Mouse (Mus musculus) monocyte, adult 2 months (primary cell): ENCODE results near the gene Ctse.
A peak's percentile ranks its signal among the peaks of the same experiment; 100 is the strongest.
"Not testable (repeated sequence)": the region's sequence is repeated elsewhere in the genome, so short reads cannot be mapped to it uniquely, and the experiment has no call there.

ENCODE experiments used
- DNase-seq, 2 experiments: peaks; one replicate each; pipeline ENCODE4 v3.0.0; 2022; ENCODE audit warnings: low spot score in 2 of 2, low read depth in 1 of 2

Ctse gene

DNA sequence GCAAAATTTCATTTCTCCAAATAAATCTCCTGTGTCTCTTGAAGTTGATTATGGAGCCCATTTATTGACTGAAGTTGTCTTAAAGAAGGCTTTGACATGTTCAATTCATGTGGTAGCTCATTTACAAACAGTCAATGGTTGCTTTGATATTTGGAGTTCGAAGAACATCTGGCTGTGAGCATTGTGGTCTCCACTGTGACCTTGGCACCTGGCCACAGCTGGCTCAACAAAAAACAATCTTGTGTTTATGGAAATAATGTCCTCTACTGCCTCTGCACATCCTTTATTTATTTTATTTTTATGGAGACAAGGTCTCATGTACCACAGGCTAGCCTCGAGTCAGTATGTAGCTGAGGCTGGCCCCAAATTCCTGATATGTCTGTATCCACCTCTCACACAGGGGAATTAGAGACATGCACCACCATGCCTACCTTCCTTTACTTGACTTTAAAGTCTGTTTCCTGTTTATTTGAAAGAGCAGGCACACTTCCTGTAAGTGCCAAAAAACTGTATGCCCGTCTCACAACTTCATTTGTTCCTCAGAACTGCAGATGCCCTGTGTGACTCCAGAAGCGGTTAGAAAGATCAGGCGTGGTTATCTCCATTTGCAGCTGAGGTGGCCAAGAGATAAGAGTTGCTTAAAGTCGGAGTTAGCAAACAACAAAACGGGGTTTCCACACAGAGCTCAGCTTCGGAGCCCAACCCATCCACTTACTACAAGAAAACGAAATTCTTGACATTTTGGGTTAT lies at the start of gene Ctse:
TSS of gene Ctse (plus strand) at position 516 of the 750 bp plus-strand sequence.
- DNase-seq = peak in 1 of 2 experiments; percentile 18

DNA sequence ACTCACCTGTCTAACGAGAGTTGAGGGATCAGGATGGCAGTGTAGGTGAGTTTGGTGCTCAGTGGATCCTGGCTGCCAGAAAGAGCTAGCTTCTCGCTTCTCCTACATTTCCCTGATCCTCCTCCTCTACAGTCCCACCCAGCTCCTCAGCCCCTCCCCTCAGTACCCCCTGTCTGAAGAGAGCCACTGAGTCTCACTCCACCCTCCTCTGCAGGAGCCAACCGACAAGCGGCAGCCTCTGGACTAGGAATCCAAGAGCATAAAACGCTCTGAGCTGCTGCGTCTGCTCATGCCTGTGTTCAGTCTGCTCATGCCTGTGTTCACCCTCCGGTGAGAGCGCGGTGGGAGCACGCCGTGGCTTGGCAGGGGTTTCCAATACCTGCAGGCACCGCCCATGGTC lies 39.2 kb upstream of the Ctse start, which contains the start of gene Avpr1b:
TSS of gene Avpr1b (plus strand) at position 335 of the 400 bp plus-strand sequence.
- DNase-seq = no peak

DNA sequence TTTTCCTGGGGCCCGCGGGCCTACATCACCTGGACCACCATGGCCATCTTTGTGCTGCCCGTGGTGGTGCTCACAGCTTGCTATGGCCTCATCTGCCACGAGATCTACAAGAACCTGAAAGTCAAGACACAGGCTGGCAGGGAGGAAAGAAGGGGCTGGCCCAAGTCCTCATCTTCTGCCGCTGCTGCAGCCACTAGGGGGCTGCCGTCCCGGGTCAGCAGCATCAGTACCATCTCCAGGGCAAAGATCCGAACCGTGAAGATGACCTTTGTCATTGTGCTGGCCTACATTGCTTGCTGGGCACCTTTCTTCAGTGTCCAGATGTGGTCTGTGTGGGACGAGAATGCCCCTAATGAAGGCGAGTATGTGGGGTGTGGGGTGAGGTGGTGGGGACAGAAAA lies 37.8 kb upstream of the Ctse start:
- no peak for DNase-seq

DNA sequence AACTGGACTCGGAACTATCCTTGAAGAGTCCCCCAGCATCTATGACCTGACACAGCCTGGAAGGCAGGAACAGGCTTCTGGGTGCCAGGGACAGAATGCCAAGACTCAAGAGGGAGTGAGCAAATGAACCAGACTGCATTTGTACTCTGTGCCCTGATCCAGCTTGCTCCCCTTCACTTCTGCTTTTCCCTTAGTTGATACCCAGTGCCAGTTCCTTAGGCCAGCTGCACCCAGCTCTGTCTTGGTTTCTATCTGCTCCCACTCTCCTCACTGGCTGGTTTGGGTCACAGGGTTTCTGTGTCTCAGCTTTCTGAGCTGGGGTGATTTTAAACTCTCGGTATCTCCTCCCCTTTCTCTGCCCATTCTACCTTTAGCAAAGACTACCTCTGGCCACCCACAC lies 31.4 kb upstream of the Ctse start:
- no peak for DNase-seq

DNA sequence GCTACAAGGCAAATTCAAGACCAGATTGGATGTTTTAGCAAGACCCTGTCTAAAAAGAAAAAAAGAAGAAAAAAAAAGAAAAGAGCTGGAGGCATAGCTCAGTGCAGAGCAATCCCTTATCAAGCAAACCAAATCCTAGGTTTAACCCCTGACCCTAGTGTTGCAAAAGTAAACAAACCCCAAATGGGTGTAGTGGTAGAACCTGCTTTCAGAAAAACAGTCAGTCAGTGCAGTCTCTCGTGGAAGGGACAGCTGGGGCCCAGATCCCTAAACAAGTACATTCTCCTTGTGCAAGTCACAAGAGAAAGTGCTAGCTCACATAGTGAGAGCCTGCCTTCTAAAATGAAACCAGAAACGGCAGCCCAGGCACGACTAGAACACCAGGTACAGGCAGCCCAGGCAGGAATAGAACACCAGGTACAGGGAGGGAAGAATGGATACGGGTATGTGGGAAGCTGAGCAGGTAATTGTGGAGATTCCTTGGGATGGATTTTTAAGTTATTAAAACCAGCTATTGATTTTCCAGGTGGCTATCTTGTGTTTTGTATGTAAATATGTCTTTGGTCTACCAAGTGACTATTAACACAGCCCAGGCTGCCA lies 25.4 kb upstream of the Ctse start:
- no peak for DNase-seq

DNA sequence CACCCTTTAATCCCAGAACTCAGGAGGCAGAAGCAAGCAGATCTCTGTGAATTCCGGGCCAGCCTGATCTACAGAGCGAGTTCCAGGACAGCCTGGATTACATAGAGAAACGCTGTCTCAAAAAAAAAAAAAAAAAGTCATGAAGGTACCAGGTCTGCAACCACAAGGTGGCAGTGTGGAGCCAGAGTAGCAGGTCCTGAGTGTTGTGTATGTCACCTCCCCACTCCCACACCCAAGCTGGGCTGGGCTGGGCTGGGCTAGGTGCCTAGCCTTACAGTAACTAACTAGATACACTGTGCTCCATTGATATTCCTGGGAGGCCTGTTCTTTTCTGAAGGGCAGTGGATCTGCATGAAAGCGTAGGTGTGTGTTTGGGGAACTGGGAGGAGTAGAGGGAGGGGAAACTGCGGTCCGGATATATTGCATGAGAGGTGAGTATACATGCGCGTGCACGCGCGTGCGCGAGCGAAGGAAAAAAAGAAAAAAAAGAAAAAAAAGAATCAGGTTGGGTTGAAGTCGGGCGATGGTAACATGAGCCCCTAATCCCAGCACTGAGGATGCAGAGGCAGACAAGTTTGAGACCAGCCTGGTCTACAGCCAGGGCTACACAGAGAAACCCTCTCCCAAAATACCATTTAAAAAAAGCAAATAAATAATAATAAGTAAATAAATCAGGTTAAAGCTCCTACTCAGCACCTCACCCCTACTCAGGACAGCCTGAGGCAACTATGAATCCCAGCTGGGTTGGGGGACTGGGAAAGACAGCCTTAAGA lies 24.6 kb upstream of the Ctse start:
- peak; percentile 31 to 56 for DNase-seq

DNA sequence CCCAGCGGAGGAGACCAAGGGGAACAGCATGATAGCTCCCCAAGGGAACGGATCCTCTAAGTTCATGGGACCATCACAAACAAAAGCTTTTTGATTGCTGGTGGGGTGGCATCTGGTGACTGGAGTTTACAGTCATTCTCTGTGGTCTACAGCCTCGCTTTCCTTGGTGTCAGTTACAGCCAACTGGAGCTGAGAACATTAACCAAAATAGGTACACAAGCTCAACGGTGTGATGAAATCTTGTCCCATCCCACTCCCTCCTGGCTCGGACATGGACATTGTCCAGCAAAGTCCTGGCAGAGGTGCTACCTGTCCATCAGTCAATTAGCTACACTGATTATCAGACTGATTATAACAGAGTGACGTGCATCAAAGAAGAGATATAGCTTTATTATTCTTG lies 23.5 kb upstream of the Ctse start:
- DNase-seq = no peak

DNA sequence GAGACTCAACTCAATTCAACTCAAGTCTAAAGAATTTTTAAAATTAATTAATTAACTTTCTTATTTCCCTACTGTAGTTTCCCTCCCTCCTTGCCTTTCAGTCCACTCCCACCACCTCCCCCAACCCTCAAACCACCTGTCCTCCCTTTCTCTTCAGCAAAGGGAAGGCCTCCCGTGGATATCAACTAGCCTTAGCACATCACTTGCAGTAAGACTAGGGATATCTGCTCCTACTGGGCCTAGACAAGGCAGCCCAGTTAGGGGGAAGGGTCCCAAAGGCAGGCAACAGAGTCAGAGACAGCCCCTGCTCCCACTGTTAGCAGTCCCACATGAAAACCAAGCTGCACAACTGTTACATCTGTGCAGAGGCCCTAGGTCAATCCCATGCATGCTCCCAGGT lies 22.0 kb upstream of the Ctse start:
- no peak for DNase-seq

DNA sequence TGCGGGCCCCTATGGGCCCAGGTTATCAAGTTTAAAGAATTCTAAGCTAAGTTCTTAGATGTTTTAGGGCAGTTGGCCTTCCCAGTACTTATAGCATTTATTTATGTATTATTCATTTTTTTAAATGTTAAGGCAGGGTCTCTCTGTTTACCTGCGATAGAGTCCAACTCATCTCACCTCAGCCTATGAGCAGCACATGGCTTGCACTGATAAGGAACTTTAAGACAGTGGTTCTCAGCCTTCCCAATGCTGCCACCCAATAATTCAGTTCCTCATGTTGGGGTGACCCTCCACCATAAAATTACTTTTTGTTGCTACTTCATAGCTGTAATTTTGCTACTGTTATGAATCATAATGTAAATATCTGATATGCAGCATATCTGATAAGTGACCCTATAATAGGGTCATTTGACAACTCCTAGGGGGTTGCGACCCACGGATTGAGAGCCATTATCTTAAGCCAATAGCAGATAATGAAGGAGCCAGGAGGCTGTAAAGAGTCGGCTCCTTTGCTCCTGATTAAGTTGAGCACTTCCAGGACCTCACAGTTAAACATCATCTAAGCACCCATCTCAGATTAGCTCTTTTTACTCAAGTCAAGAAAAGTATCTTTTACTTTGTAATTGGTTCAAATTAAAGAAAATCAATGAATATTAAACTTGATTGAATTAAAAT lies 21.4 kb upstream of the Ctse start:
- DNase-seq = no peak

DNA sequence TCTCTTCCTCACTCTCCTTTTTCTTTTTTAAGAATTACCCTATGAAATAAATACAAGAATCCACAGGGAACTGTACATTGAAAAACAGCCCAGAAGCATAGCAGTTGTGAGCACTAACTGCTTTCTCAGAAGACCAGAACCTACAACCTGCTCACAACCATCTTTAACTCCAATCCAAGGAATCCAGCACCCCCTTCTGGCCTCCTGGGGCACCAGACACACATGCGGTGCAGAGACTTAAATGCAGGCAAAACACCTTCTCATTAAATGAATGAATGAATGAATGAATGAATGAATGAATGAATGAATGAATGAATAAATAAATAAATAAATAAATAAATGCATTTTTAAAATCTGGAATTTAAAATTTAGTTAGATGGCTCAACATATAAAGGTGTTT lies 19.5 kb upstream of the Ctse start:
- DNase-seq = no peak

DNA sequence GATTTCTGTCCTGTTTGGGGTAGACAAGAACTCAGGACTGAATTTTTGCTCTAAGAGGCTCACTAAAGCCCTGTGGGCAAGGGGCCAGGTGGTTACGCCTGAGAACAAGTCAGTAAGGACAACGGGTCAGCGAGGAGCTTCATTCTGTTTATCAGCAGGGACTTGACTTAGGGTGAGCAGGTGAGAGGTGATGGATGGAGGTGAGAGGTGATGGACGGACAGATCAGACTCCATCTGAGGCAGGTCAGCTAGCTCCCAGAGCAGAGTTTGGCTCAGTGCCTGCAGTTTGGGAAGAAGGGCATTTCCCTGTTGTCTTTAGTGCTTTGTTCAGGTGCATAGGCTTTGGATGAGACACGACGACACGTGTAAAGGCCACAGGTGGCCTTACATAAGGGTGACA lies 18.8 kb upstream of the Ctse start:
- DNase-seq = no peak

DNA sequence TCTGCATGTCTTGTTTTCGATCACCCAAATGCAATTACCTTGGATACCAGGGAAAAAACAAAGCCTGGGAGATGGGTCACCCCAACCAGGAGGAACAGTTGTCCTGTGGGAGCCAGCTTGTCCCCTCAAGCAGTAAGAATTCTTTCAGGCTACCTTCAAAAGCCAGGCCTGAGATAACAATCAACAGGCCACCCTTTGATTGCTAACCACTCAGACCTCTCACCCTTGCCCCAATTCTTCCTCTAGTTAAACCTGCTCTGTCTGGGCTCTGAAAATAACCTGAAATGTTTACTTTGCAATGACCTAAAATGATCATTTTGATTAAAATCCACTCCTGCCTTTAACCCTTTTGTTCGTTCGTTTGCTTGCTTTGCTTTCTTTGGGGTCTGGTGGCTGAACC lies 14.5 kb upstream of the Ctse start:
- DNase-seq = no peak

DNA sequence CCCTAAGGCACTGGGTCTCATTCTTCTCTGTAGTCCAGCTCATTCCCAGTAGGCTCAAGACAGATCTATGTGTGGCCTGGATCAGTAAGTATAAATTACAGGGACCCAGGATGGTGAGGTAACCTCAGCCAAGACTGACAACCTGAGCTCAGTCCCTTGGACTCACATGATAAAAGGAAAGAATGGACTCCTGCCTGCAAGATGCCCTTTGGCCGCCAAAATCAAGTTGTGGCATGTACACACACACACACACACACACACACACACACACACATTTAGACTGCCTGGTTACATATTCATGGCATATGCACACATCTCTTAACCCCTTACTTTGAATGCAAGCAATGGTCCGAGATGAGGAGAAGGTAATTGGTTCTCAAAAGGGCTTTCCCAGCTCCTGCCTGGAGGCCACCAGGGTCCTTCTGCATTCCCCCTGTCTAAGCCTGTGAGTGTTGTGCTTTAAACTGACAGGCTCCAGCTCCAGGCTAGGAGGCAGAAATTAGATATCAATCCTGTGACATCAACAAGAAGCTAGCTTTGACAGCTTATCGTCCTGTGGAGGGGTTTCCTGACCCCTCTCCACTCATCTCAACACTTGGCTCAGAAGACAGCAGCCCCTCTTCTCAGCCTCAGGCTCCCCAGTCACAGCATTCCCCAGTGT lies 13.8 kb upstream of the Ctse start:
- no peak for DNase-seq

DNA sequence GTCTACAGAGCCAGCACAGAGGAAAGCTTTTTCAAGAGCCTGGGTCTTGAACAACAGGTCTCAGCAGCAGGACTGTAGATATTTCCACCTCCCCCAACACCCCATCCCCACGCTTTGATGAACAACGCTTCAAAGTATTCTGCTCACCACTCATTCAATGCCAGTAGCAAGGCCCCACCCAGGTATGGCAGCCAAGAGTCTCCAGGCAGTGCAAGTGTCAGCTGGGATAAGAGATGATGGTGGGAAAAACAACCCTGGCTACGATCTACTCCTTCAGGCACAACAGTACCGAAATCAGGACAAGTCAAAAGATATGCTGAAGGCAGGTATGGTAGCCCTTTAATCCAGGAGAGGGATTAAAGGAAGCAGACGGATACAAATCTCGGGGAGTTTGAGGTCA lies 11.9 kb upstream of the Ctse start:
- DNase-seq = no peak

DNA sequence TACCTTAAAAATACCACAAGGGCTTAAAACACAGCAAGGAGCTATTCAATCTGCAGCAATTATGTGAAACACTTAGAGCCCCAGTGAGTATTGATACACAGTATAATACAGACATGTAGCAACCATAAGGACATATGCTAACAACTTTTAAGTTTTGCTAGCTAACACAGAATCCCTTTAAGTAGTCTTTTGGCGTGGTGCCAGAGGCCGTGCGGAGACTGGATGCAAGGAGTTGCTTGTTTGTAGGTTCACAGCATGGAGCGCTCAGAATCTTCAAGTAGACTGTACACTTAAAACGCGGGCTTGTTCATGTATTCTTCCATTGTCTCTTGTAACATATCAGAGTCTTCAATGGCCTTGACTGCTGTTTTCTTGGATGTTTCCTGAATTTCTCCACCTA lies 5.9 kb upstream of the Ctse start:
- not testable (repeated sequence) for DNase-seq

DNA sequence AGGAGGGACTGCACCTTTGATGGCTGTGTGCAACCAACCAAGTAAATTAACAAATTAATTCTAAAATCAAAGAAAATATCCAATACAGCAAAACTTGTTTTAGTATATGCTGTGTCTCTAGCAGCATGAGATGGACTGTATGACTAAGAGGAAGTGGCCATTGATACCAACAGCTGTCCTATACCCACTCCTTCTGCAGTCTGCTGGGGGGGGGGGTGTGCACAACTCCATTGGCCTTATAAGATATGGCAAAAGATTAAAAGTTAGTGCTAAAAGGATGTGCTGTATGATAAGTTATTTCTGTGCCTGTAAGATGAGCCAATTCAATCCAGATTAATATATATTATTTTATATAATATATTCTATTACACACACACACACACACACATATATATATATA lies 3.6 kb upstream of the Ctse start:
- DNase-seq = no peak

DNA sequence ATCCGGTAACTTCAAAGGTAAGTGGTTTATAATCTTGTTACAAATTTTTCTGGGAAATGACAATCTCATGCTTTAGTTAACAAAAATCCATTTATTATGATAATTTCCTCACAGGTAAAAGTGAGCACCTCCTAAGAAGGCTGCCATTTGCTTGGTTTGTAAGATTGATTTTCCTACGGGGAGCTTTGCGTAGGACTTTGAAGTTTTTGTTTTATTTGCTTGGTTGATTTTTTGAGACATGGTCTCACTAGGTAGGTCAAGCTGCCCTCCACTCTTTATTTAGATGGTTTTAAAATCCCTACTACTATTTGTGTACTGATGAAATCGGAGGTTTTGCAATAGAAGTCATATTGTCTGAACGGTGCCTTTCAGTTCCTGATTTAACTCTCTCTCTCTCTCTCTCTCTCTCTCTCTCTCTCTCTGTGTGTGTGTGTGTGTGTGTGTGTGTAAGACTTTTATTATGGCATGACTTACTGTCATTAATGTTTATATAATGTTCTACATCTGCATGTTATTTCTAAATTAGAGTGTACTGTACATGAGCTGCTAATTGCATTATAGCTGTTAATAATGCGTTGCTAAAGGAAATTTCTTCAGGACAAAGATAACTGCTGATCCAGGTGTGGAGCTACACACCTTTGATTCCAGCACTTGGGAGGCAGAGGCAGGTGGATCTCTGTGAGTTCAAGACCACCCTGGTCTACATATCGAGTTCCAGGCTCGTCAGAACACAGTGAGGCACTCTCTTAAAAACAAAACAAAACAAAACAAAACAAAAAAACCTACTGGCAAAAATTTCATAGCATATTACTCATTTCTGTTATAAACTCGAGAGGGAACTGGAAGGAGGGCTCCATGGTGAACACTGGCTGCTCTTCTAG lies 675 bp downstream of the Ctse start:
- no peak for DNase-seq

DNA sequence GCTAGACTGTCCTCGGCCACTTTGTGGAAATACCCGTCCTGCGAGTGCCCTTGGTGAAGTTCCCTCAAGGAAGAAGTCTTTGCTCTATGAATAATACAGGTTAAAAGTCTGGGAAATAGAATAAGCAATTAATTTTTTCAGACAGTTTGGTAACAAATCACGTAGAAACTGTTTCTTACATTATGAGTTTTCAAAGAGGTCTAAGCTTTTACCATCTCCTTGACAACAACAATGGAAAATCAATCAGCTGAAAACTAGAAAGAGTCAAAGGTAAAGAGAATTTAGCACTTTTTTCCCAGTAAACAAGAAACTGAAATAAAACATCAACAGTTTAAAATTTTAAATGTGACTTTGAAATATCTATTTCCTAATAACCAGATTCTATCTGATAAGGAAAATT lies 2.0 kb downstream of the Ctse start:
- DNase-seq = no peak

DNA sequence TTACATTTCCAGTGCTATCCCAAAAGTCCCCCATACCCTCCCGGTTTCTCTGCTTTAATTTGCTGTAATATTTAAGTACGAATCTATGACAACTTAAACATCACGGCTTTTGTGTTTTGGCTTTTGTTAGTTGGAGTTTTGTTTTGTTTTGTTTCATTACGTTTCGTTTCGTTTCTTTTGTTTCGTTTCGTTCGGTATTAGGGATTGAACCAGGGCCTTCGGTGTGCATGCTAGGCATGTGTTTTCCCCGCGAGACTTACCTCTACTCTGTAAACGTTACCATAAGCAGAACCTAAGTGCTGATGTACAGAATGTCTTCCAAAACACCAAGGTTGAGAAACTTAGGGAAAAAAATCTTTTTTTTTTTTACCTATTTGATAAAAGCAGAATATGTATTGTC lies 3.5 kb downstream of the Ctse start:
- DNase-seq = no peak

DNA sequence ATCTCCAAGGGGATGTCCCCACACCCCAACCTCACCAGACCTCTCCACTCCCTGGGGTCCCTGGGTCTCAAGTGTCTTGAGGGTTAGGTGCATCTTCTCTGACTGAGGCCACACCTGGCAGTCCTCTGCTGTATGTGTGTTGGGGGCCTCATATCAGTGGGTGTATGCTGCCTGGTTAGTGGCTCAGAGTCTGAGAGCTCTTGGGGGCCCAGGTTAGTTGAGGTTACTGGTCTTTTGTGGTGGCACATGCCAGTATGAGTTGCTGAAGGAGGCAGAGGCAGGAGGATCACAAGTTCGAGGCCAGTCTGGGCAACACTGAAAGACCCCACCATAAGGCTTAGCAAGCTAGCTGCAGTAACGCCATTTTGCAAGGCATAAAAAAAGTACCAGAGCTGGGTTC lies 4.1 kb downstream of the Ctse start:
- no peak for DNase-seq
